Mouse (Mus musculus) cerebellum, adult 2 months (tissue): ENCODE measurements around the gene Gcgr. TPM values are rescaled to one million over a fixed set of nuclear protein-coding genes. Genes with fewer than 3 reads are reported as not detected.

Experiments used
- DNase-seq, 2 experiments: peaks; one replicate each; pipeline ENCODE4 v3.0.0; 2021
- H3K27ac ChIP-seq: fragments of 200-500 bp; 2 replicates; pipeline ENCODE4 v1.5.1; 2012; ENCODE audit warnings: low read length, control low read depth, inconsistent platforms; ENCODE audit not compliant: insufficient read depth
- H3K27me3 ChIP-seq: fragments of 200-500 bp; 2 replicates; pipeline ENCODE4 v1.6.1; 2012; ENCODE audit warnings: inconsistent platforms, mild to moderate bottlenecking, low read length, moderate library complexity; ENCODE audit not compliant: control insufficient read depth, insufficient read depth
- H3K4me1 ChIP-seq: fragments of 200-500 bp; 2 replicates; pipeline ENCODE4 v1.6.1; 2011; ENCODE audit warnings: low read length; ENCODE audit not compliant: control insufficient read depth, insufficient read depth
- H3K4me3 ChIP-seq: fragments of 200-500 bp; replicated peaks from 2 replicates; pipeline ENCODE3; 2011; ENCODE audit warnings: mild to moderate bottlenecking, low read depth, low read length, control low read depth; ENCODE audit not compliant: insufficient read depth
- CTCF ChIP-seq: fragments of 200-500 bp; IDR thresholded peaks from 2 replicates; pipeline ENCODE4 v1.5.1; 2011; ENCODE audit warnings: low read depth, mild to moderate bottlenecking, control low read depth, low read length, moderate library complexity, borderline replicate concordance; ENCODE audit not compliant: insufficient read depth
- POLR2A ChIP-seq: fragments of 200-500 bp; IDR thresholded peaks from 2 replicates; pipeline ENCODE4 v1.6.1; 2011; ENCODE audit warnings: low read length, control low read depth, borderline replicate concordance; ENCODE audit not compliant: insufficient read depth
- WGBS: fragments of 180-500 bp; shearing (Covaris S2); methylation state at CpG from one replicate; pipeline ENCODE4 v1.1.7; 2018; 5-methylcytosine and 5-hydroxymethylcytosine counted together
- polyA plus RNA-seq: library from polyadenylated mRNA; depleted of rRNA; stranded (reverse); fragments of >200 nt; gene quantifications from 2 replicates; pipeline ENCODE4 v1.2.3, GENCODE M21; 2012

Gene Gcgr
- polyA plus RNA-seq, 1 experiment = 2.1 TPM

- TF ChIP-seq POLR2A (no peak), CTCF (no peak)
- DNase-seq = no peak
- 58% methylated on average over 6 of the region's 6 CpGs for whole genome bisulfite sequencing
- Histone ChIP-seq H3K27me3 (no peaks in the 10 kb centered on the region), H3K27ac (no peak overlapping the region), H3K4me3 (no peak overlapping the region), H3K4me1 (peaks cover 27% of the 10 kb centered on the region)
These were observed 12.5 kb upstream of the Gcgr start for GRCm38 (mm10) chr11:120518027-120518426.

DNA sequence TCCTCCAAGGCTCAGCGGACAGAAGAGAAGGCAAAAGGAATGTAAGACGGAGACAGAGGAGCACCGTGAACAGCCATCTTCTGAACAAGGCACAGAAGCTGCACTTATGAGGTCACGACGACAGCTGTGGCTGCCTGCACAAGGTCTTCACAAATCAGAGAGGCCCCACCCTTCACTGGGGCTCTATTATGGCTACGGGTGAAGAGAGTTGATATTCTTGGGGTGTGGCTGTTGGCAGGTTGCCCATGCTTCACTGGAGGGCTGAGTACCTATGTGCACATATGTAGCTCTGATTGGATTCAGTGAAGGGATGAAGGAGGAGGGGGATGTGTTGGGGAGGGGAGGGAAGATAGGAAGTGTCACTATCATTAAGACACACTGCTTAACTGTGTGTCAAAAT, 11.9 kb upstream of the Gcgr start:
- 89% methylated on average over 6 of the region's 6 CpGs for WGBS
- H3K4me3 ChIP-seq = no peak overlapping the region
- TF ChIP-seq POLR2A = no peak
- no peak for TF ChIP-seq CTCF
- H3K4me1 ChIP-seq = peaks cover 23% of the 10 kb centered on the region
- no peak for DNase-seq
- no peaks in the 10 kb centered on the region for H3K27me3 ChIP-seq
- H3K27ac ChIP-seq = no peak overlapping the region

DNA sequence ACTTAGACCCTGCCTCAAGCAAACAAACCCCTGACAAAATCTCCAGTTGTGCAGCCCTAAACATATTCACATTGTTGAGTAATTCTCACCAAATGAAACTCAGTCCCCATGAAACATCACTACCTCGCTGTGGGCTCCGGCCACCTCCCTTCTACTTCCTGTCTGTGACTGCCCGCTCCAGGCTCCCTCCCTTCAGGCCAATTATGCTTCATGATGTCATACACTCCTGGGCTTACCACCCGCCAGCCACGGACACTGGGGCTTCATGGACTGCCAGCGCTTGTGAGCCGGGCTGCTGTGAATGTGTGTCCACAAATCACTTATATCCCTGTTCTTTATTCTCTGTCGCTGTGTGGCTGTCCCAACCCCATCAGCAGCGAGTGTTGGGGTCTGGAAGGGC, 10.8 kb upstream of the Gcgr start:
- no peak for DNase-seq
- Histone ChIP-seq H3K4me1 (peaks cover 21% of the 10 kb centered on the region), H3K27ac (no peak overlapping the region), H3K4me3 (no peak overlapping the region), H3K27me3 (no peaks in the 10 kb centered on the region)
- TF ChIP-seq POLR2A (no peak), CTCF (no peak)
- WGBS = 66% methylated on average over 9 of the region's 9 CpGs

DNA sequence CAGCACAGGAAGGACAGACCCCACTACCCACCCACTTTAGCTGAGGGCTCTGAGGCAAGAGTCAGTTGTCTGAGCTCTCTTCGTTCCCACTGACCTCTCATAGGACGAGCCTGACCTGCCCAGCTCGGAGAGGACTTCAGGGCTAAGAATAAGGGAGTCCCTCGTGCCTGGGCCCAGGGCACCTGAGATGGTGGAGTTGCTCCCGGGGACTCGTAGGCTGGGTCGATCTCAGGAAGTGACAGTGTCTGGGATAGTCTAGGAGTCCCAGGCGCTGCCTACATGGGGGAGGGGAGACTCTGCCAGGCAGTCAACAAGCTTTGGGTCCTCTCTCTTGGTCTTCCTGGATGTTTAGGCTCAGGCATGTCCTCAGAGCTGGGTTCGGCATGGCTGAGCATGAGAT, 10.0 kb upstream of the Gcgr start:
- Histone ChIP-seq H3K4me3 (no peak overlapping the region), H3K27ac (0 out of 2 replicates have a peak overlapping the region, but pooled peaks have one; percentile 2), H3K27me3 (no peaks in the 10 kb centered on the region), H3K4me1 (peaks cover 21% of the 10 kb centered on the region)
- TF ChIP-seq POLR2A (no peak), CTCF (no peak)
- DNase-seq = no peak
- 85% methylated on average over 9 of the region's 9 CpGs for WGBS

DNA sequence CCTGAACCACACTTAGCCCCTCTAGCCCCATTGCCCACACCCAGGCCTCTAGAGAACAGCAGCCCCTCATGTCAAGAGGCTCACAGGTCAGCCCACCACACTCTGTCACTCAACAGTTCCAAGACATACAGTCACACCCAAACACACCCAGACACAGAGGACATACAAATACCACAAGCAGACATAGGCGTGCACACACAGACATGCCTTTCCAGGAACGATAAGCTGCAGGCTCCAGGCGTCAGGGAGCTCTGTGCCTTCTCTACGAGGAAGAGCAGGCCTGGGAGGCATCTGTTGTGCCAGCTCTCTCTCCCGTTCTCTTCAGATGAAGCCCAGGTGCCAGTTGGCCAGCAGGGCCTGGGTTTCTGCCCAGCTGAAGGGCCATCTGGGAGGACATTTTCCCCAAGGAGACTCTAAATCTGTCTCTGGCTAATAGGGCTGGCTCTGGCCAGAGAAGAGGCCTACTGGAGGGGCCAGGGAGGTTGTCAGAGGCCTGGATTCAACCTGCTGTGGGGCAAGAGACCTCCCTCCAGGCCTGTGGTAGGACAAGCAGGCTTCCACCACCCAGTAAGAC, 9.4 kb upstream of the Gcgr start:
- WGBS = 8% methylated on average over 5 of the region's 5 CpGs
- Histone ChIP-seq H3K4me3 (no peak overlapping the region), H3K4me1 (peaks cover 21% of the 10 kb centered on the region), H3K27me3 (no peaks in the 10 kb centered on the region), H3K27ac (peak overlapping the region; percentile 95)
- peak; percentile 88 to 93 for DNase-seq
- no peak for TF ChIP-seq POLR2A
- no peak for TF ChIP-seq CTCF

- H3K27ac ChIP-seq = no peak overlapping the region
- no peak overlapping the region for H3K4me3 ChIP-seq
- peaks cover 21% of the 10 kb centered on the region for H3K4me1 ChIP-seq
- DNase-seq = no peak
- no peaks in the 10 kb centered on the region for H3K27me3 ChIP-seq
- no peak for TF ChIP-seq CTCF
- TF ChIP-seq POLR2A = no peak
- 95% methylated on average over 8 of the region's 8 CpGs for WGBS
These were observed 7.9 kb upstream of the Gcgr start for GRCm38 (mm10) chr11:120522581-120522980.

DNA sequence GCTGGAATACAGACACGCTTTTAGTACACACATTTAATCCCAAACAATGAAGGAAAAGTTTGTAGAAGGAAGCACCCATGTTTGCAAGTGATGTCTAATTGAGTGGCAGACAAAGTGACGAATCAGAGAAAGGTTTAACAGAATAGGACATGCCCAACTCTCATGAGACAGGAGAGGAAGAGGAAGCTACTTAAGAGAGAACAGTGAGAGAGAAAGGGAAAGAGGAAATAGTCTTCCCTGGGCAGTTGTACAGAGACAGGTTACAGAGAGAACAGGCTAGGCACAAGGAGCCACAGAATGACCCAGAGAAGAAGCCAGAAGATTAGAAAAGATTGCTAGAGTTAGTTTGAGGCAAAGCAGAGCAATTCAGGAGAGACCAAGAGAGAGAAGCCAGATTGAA, 4.5 kb upstream of the Gcgr start:
- Histone ChIP-seq H3K27ac (no peak overlapping the region), H3K27me3 (peaks cover 4% of the 10 kb centered on the region; the same call in 1 of the 2 replicates), H3K4me1 (peaks cover 16% of the 10 kb centered on the region), H3K4me3 (no peak overlapping the region)
- WGBS = 88% methylated on average over 2 of the region's 2 CpGs
- TF ChIP-seq CTCF = no peak
- TF ChIP-seq POLR2A = no peak
- DNase-seq = no peak

- Histone ChIP-seq H3K27ac (no peak overlapping the region), H3K4me1 (peaks cover 6% of the 10 kb centered on the region), H3K4me3 (no peak overlapping the region), H3K27me3 (peaks cover 4% of the 10 kb centered on the region; the same call in 1 of the 2 replicates)
- 87% methylated on average over 9 of the region's 9 CpGs for WGBS
- no peak for TF ChIP-seq POLR2A
- no peak for TF ChIP-seq CTCF
- DNase-seq = no peak
These were observed 2.7 kb upstream of the Gcgr start for GRCm38 (mm10) chr11:120527690-120528354.
